16 mouse cellular contexts compared by ENCODE assay signal in genomic region chr3:21494904-21495303, GRCm38 (mm10).
DNase-seq lines count a peak whose midpoint lies in the region; ATAC-seq lines count a peak whose summit lies in the region.
"Had no signal": no experiment of that assay in that cellular context is flagged by ENCODE, and none has a peak within 500 bp of the region (broad histone marks: within the 10 kb centered on the region; RNA-seq: fewer than 3 reads in every experiment).

No protein-coding gene starts in this region.

- peak; percentile 9 for DNase-seq in cerebellum, adult 9-10 months
- no peak for DNase-seq in cerebellum, adult 8-10 months
- no peak for DNase-seq in hindbrain, embryonic 11.5 days (ENCODE audit: low spot score)
- DNase-seq in midbrain, embryonic 10.5 days (ENCODE audit: low spot score), result no peak
- DNase-seq in lung, postnatal 14 days, result no peak
- DNase-seq: adrenal gland, postnatal 14 days; liver had no signal

- peak; percentile 57; the same call in 1 of the 2 replicates for ATAC-seq in hindbrain, embryonic 16.5 days
- ATAC-seq in hindbrain, embryonic 11.5 days (ENCODE audit: low FRiP score), result no peak
- ATAC-seq in midbrain, embryonic 12.5 days (ENCODE audit: low FRiP score, low read depth), result peak; percentile 51; the same call in 1 of the 2 replicates
- ATAC-seq in midbrain, embryonic 16.5 days, result peak; percentile 71; the same call in 1 of the 2 replicates

- H3K4me1 ChIP-seq in hindbrain, embryonic 16.5 days (ENCODE audit: control insufficient read depth, insufficient read depth, low read depth, low read length), result peaks cover 4% of the 10 kb centered on the region
- H3K4me1 ChIP-seq in hindbrain, embryonic 11.5 days (replicated peaks; ENCODE audit: control insufficient read depth, insufficient read depth, low read length), result no peaks in the 10 kb centered on the region
- peaks cover 16% of the 10 kb centered on the region; the same call in 1 of the 2 replicates for H3K4me1 ChIP-seq in midbrain, embryonic 12.5 days
- peaks cover 13% of the 10 kb centered on the region for H3K4me1 ChIP-seq in midbrain, embryonic 10.5 days
- H3K4me1 ChIP-seq in midbrain, embryonic 16.5 days (ENCODE audit: control insufficient read depth, insufficient read depth, low read length), result peaks cover 15% of the 10 kb centered on the region
- H3K4me1 ChIP-seq: embryonic facial prominence, embryonic 12.5 days; stomach, embryonic 15.5 days had no signal

- no peaks in the 10 kb centered on the region for H3K9me3 ChIP-seq in hindbrain, embryonic 16.5 days (ENCODE audit: control insufficient read depth, low read length)
- H3K9me3 ChIP-seq in hindbrain, embryonic 11.5 days (ENCODE audit: control insufficient read depth, low read length), result no peaks in the 10 kb centered on the region
- no peaks in the 10 kb centered on the region for H3K9me3 ChIP-seq in midbrain, embryonic 12.5 days
- no peaks in the 10 kb centered on the region for H3K9me3 ChIP-seq in midbrain, embryonic 10.5 days (replicated peaks)
- H3K9me3 ChIP-seq in midbrain, embryonic 16.5 days (replicated peaks; ENCODE audit: control insufficient read depth, low read length, poor library complexity, severe bottlenecking), result no peaks in the 10 kb centered on the region
- H3K9me3 ChIP-seq: embryonic facial prominence, embryonic 12.5 days; hindbrain, embryonic 15.5 days; stomach, embryonic 15.5 days had no signal

- no peak overlapping the region for H3K4me2 ChIP-seq in hindbrain, embryonic 16.5 days (ENCODE audit: low read length)
- H3K4me2 ChIP-seq in hindbrain, embryonic 11.5 days (replicated peaks; ENCODE audit: low read depth, low read length), result no peak overlapping the region
- no peak overlapping the region for H3K4me2 ChIP-seq in midbrain, embryonic 12.5 days (replicated peaks)
- H3K4me2 ChIP-seq in midbrain, embryonic 16.5 days (ENCODE audit: low read length), result no peak overlapping the region
- H3K4me2 ChIP-seq: embryonic facial prominence, embryonic 12.5 days; hindbrain, embryonic 15.5 days; lung, embryonic 14.5 days; stomach, embryonic 15.5 days had no signal

- H3K9ac ChIP-seq in hindbrain, embryonic 16.5 days (ENCODE audit: low read depth, low read length), result no peak overlapping the region
- no peak overlapping the region for H3K9ac ChIP-seq in hindbrain, embryonic 11.5 days (ENCODE audit: low read depth, low read length)
- H3K9ac ChIP-seq in midbrain, embryonic 12.5 days (replicated peaks), result no peak overlapping the region
- H3K9ac ChIP-seq in midbrain, embryonic 16.5 days (ENCODE audit: low read depth, low read length), result no peak overlapping the region
- H3K9ac ChIP-seq: embryonic facial prominence, embryonic 12.5 days; hindbrain, embryonic 15.5 days; lung, embryonic 14.5 days; stomach, embryonic 15.5 days had no signal

- WGBS in hindbrain, embryonic 16.5 days, result 45% methylated on average over 3 of the region's 3 CpGs
- 59% methylated on average over 3 of the region's 3 CpGs for WGBS in hindbrain, embryonic 11.5 days
- WGBS in midbrain, embryonic 12.5 days, result 57% methylated on average over 3 of the region's 3 CpGs
- WGBS in midbrain, embryonic 10.5 days, result 63% methylated on average over 3 of the region's 3 CpGs
- 28% methylated on average over 3 of the region's 3 CpGs for WGBS in midbrain, embryonic 16.5 days

- H3K27me3 ChIP-seq in hindbrain, embryonic 16.5 days (replicated peaks; ENCODE audit: control insufficient read depth, insufficient read depth, low read length), result no peaks in the 10 kb centered on the region
- H3K27me3 ChIP-seq in hindbrain, embryonic 11.5 days (ENCODE audit: control insufficient read depth, insufficient read depth, low read length), result no peaks in the 10 kb centered on the region
- H3K27me3 ChIP-seq in midbrain, embryonic 12.5 days, result no peaks in the 10 kb centered on the region
- no peaks in the 10 kb centered on the region for H3K27me3 ChIP-seq in midbrain, embryonic 10.5 days (ENCODE audit: low read depth, poor library complexity, severe bottlenecking)
- no peaks in the 10 kb centered on the region for H3K27me3 ChIP-seq in midbrain, embryonic 16.5 days (ENCODE audit: control insufficient read depth, insufficient read depth, low read depth, low read length)
- H3K27me3 ChIP-seq: CH12.LX; embryonic facial prominence, embryonic 12.5 days; hindbrain, embryonic 15.5 days; stomach, embryonic 15.5 days had no signal

- H3K4me3 ChIP-seq in hindbrain, embryonic 16.5 days (ENCODE audit: low read length), result no peak overlapping the region
- H3K4me3 ChIP-seq in hindbrain, embryonic 11.5 days (ENCODE audit: low read depth, low read length), result no peak overlapping the region
- no peak overlapping the region for H3K4me3 ChIP-seq in midbrain, embryonic 12.5 days
- no peak overlapping the region for H3K4me3 ChIP-seq in midbrain, embryonic 10.5 days
- H3K4me3 ChIP-seq in midbrain, embryonic 16.5 days (ENCODE audit: low read depth, low read length), result no peak overlapping the region
- H3K4me3 ChIP-seq: embryonic facial prominence, embryonic 12.5 days; hindbrain, embryonic 15.5 days; myocyte; stomach, embryonic 15.5 days had no signal

- no peak overlapping the region for H3K27ac ChIP-seq in hindbrain, embryonic 16.5 days (ENCODE audit: low read depth, low read length)
- no peak overlapping the region for H3K27ac ChIP-seq in hindbrain, embryonic 11.5 days (ENCODE audit: low read depth, low read length)
- 0 out of 2 replicates have a peak overlapping the region, but pooled peaks have one; percentile 6 for H3K27ac ChIP-seq in midbrain, embryonic 12.5 days (replicated peaks)
- H3K27ac ChIP-seq in midbrain, embryonic 10.5 days (replicated peaks), result no peak overlapping the region
- H3K27ac ChIP-seq in midbrain, embryonic 16.5 days (ENCODE audit: low read length), result no peak overlapping the region
- H3K27ac ChIP-seq: embryonic facial prominence, embryonic 12.5 days; hindbrain, embryonic 15.5 days; stomach, embryonic 15.5 days had no signal

- no peaks in the 10 kb centered on the region for H3K36me3 ChIP-seq in hindbrain, embryonic 16.5 days (ENCODE audit: control insufficient read depth, insufficient read depth, low read length)
- no peaks in the 10 kb centered on the region for H3K36me3 ChIP-seq in hindbrain, embryonic 11.5 days (ENCODE audit: control insufficient read depth, insufficient read depth, low read length)
- no peaks in the 10 kb centered on the region for H3K36me3 ChIP-seq in midbrain, embryonic 12.5 days
- H3K36me3 ChIP-seq in midbrain, embryonic 10.5 days, result no peaks in the 10 kb centered on the region
- H3K36me3 ChIP-seq in midbrain, embryonic 16.5 days (ENCODE audit: control insufficient read depth, insufficient read depth, low read length), result no peaks in the 10 kb centered on the region
- H3K36me3 ChIP-seq: embryonic facial prominence, embryonic 12.5 days; hindbrain, embryonic 15.5 days; stomach, embryonic 15.5 days had no signal
